Mouse (Mus musculus) lung, postnatal 0 days (tissue): ENCODE measurements around the gene Gm10260. TPM values are rescaled to one million over a fixed set of nuclear protein-coding genes. Genes with fewer than 3 reads are reported as not detected.

ENCODE experiments used
- ATAC-seq: fragments of 200-750 bp; cut with Nextera tagmentation; 2 replicates; pipeline ENCODE4 v1.8.0; 2017; ENCODE audit warnings: moderate library complexity
- DNase-seq: peaks from one replicate; pipeline ENCODE4 v3.0.0-alpha.2; 2016; ENCODE audit warnings: low spot score
- H3K27ac ChIP-seq: fragments of 300-500 bp; sonication (generic); 2 replicates; pipeline ENCODE4 v1.5.1; 2014; ENCODE audit warnings: antibody characterized with exemption, mild to moderate bottlenecking, low read length, mixed read lengths
- H3K27me3 ChIP-seq: fragments of 300-500 bp; sonication (generic); replicated peaks from 2 replicates; pipeline ENCODE4 v1.6.1; 2014; ENCODE audit warnings: low read length, mixed read lengths; ENCODE audit not compliant: insufficient read depth
- H3K36me3 ChIP-seq: fragments of 300-500 bp; sonication (generic); 2 replicates; pipeline ENCODE4 v1.6.1; 2014; ENCODE audit warnings: low read length, mixed read lengths; ENCODE audit not compliant: insufficient read depth
- H3K4me1 ChIP-seq: fragments of 300-500 bp; sonication (generic); 2 replicates; pipeline ENCODE4 v1.6.1; 2014; ENCODE audit warnings: antibody characterized with exemption, low read depth, low read length, mixed read lengths; ENCODE audit not compliant: insufficient read depth
- H3K4me2 ChIP-seq: fragments of 300-500 bp; sonication (generic); replicated peaks from 2 replicates; pipeline ENCODE4 v1.6.1; 2014; ENCODE audit warnings: low read depth, mild to moderate bottlenecking, low read length, moderate library complexity, mixed read lengths
- H3K4me3 ChIP-seq: fragments of 300-500 bp; sonication (generic); 2 replicates; pipeline ENCODE4 v1.5.1; 2014; ENCODE audit warnings: low read depth, low read length
- H3K9ac ChIP-seq: fragments of 300-500 bp; sonication (generic); replicated peaks from 2 replicates; pipeline ENCODE4 v1.6.1; 2014; ENCODE audit warnings: low read depth, mild to moderate bottlenecking
- H3K9me3 ChIP-seq: fragments of 300-500 bp; sonication (generic); 2 replicates; pipeline ENCODE4 v1.6.1; 2016; ENCODE audit warnings: low read length, mixed read lengths
- CTCF ChIP-seq: IDR thresholded peaks from 2 replicates; pipeline ENCODE4 v1.5.1; 2016; ENCODE audit warnings: antibody characterized with exemption, mild to moderate bottlenecking
- EP300 ChIP-seq: IDR thresholded peaks from 2 replicates; pipeline ENCODE4 v1.6.1; 2016; ENCODE audit warnings: antibody characterized with exemption, mild to moderate bottlenecking, control low read depth
- WGBS: fragments of 180-500 bp; shearing (Covaris S2); extraction: QIAGEN DNeasy Blood & Tissue Kit; methylation state at CpG from one replicate; pipeline ENCODE4 v1.1.7; 2014; 5-methylcytosine and 5-hydroxymethylcytosine counted together
- polyA plus RNA-seq: library from polyadenylated mRNA; unstranded; fragments of >200 nt; fragmentation: Nextera tagmentation; extraction: Ambion mirVana; gene quantifications from 2 replicates; pipeline ENCODE4 v1.2.1, GENCODE M21; 2015

Gene Gm10260
- polyA plus RNA-seq, result 5.8 and 7.2 TPM in 2 replicates

DNA sequence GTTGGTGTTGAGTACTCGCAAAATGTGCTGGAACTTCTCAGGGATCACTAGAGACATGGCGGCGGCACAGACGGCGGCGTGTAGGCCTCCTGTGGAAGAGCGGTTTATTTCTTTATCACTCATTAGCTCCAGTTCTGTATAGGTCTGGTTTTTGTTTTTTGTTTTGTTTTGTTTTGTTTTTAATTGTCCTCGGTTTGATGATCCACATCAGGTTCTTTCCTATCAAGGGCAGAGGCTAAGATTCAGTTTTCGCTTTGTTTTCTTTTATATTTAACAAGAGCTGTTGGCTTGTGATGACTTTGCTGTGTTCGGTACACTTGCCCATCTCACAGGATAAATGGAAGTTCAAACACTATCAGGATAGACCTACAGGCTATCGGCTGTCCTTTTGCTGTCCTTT is at the start of gene Gm10260:
Gene Gm10260, minus strand, starts transcription at position 101 of the 400 bp plus-strand sequence.
- no peak for ATAC-seq
- H3K27me3 ChIP-seq, result no peaks in the 10 kb centered on the region
- no peaks in the 10 kb centered on the region for H3K36me3 ChIP-seq
- WGBS, result 96% methylated on average over 8 of the region's 11 CpGs
- TF ChIP-seq CTCF (no peak), EP300 (no peak)
- DNase-seq, result no peak
- no peak within 1 kb of the TSS for H3K4me2 ChIP-seq
- no peaks in the 10 kb centered on the region for H3K4me1 ChIP-seq
- H3K9me3 ChIP-seq, result no peaks in the 10 kb centered on the region
- H3K27ac ChIP-seq, result no peak within 1 kb of the TSS
- no peak within 1 kb of the TSS for H3K9ac ChIP-seq
- H3K4me3 ChIP-seq, result no peak within 1 kb of the TSS

DNA sequence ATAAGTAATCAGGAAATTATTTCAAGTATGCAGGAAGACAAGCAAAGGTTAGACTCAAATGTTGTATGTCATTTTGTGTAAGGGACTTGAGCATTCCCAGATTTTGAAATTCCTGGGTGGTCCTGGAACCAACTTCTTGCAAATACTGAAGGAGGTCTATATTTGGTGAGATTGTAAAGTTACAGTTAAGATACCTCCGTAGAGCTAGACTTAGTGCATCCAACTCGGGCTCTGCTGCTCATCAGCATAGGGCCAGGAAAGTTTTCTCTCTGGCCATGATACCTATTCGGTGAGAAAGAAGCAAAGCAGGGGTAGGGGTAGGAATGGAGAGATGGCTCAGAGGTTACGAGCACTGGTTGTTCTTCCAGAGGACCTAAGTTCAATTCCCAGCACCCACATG is 49.4 kb upstream of the Gm10260 start:
- Histone ChIP-seq H3K4me3 (no peak overlapping the region), H3K27me3 (no peaks in the 10 kb centered on the region), H3K27ac (no peak overlapping the region), H3K9ac (no peak overlapping the region), H3K4me2 (no peak overlapping the region), H3K36me3 (no peaks in the 10 kb centered on the region), H3K9me3 (no peaks in the 10 kb centered on the region), H3K4me1 (no peaks in the 10 kb centered on the region)
- DNase-seq (no peak), ATAC-seq (no peak)
- TF ChIP-seq EP300, result no peak
- no peak for TF ChIP-seq CTCF
- 85% methylated on average over 4 of the region's 4 CpGs for WGBS

DNA sequence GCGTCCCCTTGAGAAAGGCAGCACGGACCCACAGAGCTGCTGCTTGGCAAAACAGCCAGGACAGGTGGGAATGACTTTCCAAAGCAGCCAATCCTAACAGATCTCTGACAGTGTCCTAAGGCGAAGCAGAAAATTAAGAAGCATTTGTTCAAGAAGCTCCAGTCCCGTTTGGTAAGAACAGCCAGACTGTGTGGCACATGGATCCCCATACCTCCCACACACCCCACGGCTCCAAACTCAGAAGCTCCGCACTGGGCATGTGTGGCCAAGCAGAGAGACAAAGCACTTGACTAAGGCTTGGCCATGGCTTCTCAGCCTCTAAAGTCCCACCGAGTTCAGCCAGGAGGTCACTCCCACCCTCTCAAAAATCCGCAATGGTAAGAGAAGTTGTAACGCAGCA is 45.5 kb upstream of the Gm10260 start:
- DNase-seq (no peak), ATAC-seq (no peak)

DNA sequence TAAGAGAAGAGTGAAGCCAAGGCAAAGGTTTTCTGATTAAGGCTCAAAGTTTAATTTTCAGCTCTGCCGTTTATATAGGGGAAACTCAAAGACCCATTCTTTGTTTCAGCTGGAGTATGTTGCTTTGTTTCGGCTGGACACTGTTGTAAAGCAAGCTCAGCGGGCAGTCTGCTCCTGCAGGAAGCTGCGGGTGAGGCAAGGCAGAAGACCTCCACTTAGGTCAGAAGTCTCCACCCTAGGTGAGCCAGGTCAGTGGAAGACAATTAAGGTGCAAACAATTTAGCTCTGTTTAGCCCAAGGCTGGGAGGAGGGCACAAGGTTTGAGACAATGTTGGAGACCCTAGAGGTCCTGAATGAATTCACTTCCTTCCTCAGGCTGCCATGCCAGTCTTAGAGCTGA is 42.0 kb upstream of the Gm10260 start:
- H3K4me1 ChIP-seq, result no peaks in the 10 kb centered on the region
- no peaks in the 10 kb centered on the region for H3K36me3 ChIP-seq
- 63% methylated on average over 4 of the region's 4 CpGs for WGBS
- H3K27me3 ChIP-seq, result no peaks in the 10 kb centered on the region
- no peaks in the 10 kb centered on the region for H3K9me3 ChIP-seq
- TF ChIP-seq CTCF (no peak), EP300 (no peak)
- H3K4me2 ChIP-seq, result no peak overlapping the region
- ATAC-seq, result no peak
- no peak overlapping the region for H3K27ac ChIP-seq
- H3K4me3 ChIP-seq, result no peak overlapping the region
- no peak for DNase-seq
- H3K9ac ChIP-seq, result no peak overlapping the region

More for the DNA sequence above, 45.5 kb upstream of the Gm10260 start:
- no peak overlapping the region for H3K4me2 ChIP-seq
- H3K27me3 ChIP-seq, result no peaks in the 10 kb centered on the region
- TF ChIP-seq CTCF, result no peak
- TF ChIP-seq EP300, result no peak
- H3K9ac ChIP-seq, result no peak overlapping the region
- no peak overlapping the region for H3K4me3 ChIP-seq
- no peaks in the 10 kb centered on the region for H3K36me3 ChIP-seq
- WGBS, result 71% methylated on average over 9 of the region's 9 CpGs
- no peaks in the 10 kb centered on the region for H3K9me3 ChIP-seq
- no peaks in the 10 kb centered on the region for H3K4me1 ChIP-seq
- H3K27ac ChIP-seq, result no peak overlapping the region

DNA sequence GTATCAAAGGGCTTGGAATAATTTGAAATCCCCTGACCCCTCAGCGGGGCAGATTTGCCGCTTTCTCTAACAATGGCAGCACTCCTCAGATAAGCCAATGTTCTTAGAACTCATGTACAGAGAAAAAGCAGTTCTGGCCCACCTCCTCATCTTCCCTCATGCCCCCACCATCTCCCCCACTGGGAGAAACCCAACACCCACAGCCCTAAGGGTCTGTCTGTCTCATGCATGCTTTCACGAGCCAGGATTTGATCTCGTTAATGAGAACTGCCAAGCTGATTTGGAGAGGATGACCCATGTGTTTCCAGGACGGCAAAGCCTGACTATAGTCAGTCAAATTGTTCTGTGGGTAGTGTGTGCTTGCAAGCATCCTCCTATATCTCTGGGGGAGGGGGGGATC is 37.0 kb upstream of the Gm10260 start:
- Histone ChIP-seq H3K36me3 (no peaks in the 10 kb centered on the region), H3K27me3 (no peaks in the 10 kb centered on the region), H3K9ac (no peak overlapping the region), H3K27ac (no peak overlapping the region), H3K4me3 (no peak overlapping the region), H3K4me1 (no peaks in the 10 kb centered on the region), H3K4me2 (no peak overlapping the region), H3K9me3 (no peaks in the 10 kb centered on the region)
- DNase-seq (no peak), ATAC-seq (no peak)
- 66% methylated on average over 5 of the region's 5 CpGs for WGBS
- no peak for TF ChIP-seq EP300
- TF ChIP-seq CTCF, result no peak

DNA sequence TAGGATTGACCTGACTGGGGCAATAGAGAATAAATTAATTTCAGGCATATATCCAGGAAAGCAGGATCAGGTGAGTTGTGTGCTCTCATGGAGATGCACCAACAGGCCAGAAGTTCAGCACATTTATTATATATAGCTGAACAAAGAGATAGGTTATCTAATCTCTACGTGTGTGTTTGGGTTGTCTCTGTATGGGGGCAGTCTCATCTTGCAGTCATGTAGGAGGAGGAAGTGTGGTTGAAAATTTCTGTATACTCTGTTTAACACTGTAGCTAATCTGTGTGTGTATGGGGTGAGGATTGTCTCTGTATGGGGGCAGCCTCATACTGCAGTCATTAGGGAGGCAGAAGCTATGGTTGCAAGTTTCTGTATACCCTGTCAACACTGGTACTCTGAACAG is 34.3 kb upstream of the Gm10260 start:
- Histone ChIP-seq H3K27me3 (no peaks in the 10 kb centered on the region), H3K9me3 (no peaks in the 10 kb centered on the region), H3K4me3 (no peak overlapping the region), H3K9ac (no peak overlapping the region), H3K4me2 (no peak overlapping the region), H3K27ac (no peak overlapping the region), H3K36me3 (no peaks in the 10 kb centered on the region), H3K4me1 (no peaks in the 10 kb centered on the region)
- WGBS, result 58% methylated on average over 1 of the region's 1 CpGs
- no peak for DNase-seq
- ATAC-seq, result no peak
- TF ChIP-seq EP300 (no peak), CTCF (no peak)

DNA sequence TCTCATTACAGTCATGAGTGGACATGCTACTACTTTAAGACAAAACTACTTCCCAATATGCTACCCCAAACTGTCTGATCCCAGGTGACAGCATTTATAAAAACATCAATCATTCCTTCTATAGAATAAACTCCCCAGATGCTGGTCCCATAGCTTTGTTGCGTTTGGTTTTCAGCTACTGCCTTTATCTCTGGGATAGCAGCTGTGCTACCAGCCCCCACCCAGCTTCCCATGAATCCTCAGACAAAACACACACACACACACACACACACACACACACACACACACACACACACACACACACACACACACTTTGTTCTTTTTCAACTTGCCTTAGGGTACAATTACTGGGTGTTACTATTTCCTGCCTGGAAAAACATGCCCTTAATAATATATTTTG is 33.5 kb upstream of the Gm10260 start:
- no peak for ATAC-seq

More for the DNA sequence above, 33.5 kb upstream of the Gm10260 start:
- Histone ChIP-seq H3K9ac (no peak overlapping the region), H3K36me3 (no peaks in the 10 kb centered on the region), H3K4me2 (no peak overlapping the region), H3K4me1 (no peaks in the 10 kb centered on the region), H3K4me3 (no peak overlapping the region), H3K27ac (no peak overlapping the region), H3K27me3 (no peaks in the 10 kb centered on the region), H3K9me3 (no peaks in the 10 kb centered on the region)
- TF ChIP-seq CTCF, result no peak
- TF ChIP-seq EP300, result no peak
- no peak for DNase-seq
- 65% methylated on average over 1 of the region's 1 CpGs for WGBS
